Mouse (Mus musculus) G1E (cell line): ENCODE data around the gene Ecm2.

Experiments
- CTCF ChIP-seq: IDR thresholded peaks from 2 replicates; pipeline ENCODE4 v1.5.1; 2012; ENCODE audit warnings: low read depth, low read length, inconsistent platforms, mixed read lengths
- GATA1 ChIP-seq: IDR thresholded peaks from 2 replicates; pipeline ENCODE4 v1.6.1; 2012; ENCODE audit warnings: borderline replicate concordance, low read length, inconsistent platforms, mixed read lengths

DNA sequence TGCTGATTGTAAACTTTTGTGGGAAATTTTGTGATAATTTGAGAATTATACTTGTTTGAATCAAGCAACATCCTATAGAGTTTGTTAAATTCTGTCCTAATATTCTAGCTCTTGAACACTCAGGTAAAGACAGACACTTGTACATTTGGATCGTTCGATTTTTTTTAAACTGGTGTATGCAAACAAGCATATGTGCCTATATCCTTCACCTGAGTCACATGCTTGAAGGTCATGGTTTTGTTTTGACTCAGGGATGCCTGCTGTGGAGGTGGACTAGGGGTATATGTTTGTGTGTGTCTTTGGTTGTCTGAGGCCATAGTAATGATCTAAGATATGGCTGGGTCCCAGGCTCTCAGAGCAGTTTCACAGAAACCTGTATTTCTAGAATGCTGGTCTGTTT lies 41.7 kb upstream of the Ecm2 start:
- TF ChIP-seq GATA1 (no peak), CTCF (no peak)
